Mouse (Mus musculus) layer of hippocampus, adult 11-12 months (tissue): ENCODE measurements at regions not wholly inside any gene's neighbourhood (a gene's known extent, or its start where the extent isn't known, plus 50 kb on each side); places are given as distances from the start of the nearest gene placed in this dataset.
A peak's percentile ranks its signal among the peaks of the same experiment; 100 is the strongest.

ENCODE experiments used
- DNase-seq: peaks from one replicate; pipeline ENCODE4 v3.0.0; 2022; ENCODE audit warnings: low spot score

GRCm38 (mm10) chr15:56820977-56821579 is 656.3 kb downstream of the Slc22a22 start:
- DNase-seq = no peak

- DNase-seq = no peak
Observed at GRCm38 (mm10) chr15:56820256-56820976, 657.0 kb downstream of the Slc22a22 start.

- DNase-seq = no peak
Observed at GRCm38 (mm10) chr15:56818158-56818690, 659.2 kb downstream of the Slc22a22 start.

GRCm38 (mm10) chr15:56817204-56818157 is 659.9 kb downstream of the Slc22a22 start:
- DNase-seq = no peak

GRCm38 (mm10) chr15:56813876-56814275 is 663.5 kb downstream of the Slc22a22 start:
- DNase-seq = no peak

- DNase-seq = no peak
Observed at GRCm38 (mm10) chr15:56810151-56810550, 667.3 kb downstream of the Slc22a22 start.

- DNase-seq = no peak
Observed at GRCm38 (mm10) chr15:56807611-56808010, 669.8 kb downstream of the Slc22a22 start.

- DNase-seq = no peak
Observed at GRCm38 (mm10) chr15:56801933-56802332, 675.5 kb downstream of the Slc22a22 start.

- no peak for DNase-seq
Observed at GRCm38 (mm10) chr15:56775431-56775830, 702.0 kb downstream of the Slc22a22 start.

GRCm38 (mm10) chr15:56774648-56775393 is 702.6 kb downstream of the Slc22a22 start:
- no peak for DNase-seq

GRCm38 (mm10) chr15:56766356-56766755 is 711.1 kb downstream of the Slc22a22 start:
- no peak for DNase-seq

GRCm38 (mm10) chr15:56764957-56765482 is 712.4 kb downstream of the Slc22a22 start:
- no peak for DNase-seq

- no peak for DNase-seq
Observed at GRCm38 (mm10) chr15:56764019-56764418, 713.4 kb downstream of the Slc22a22 start.

GRCm38 (mm10) chr15:56746698-56747097 is 730.7 kb downstream of the Slc22a22 start:
- DNase-seq = no peak

- peak; percentile 4 for DNase-seq
Observed at GRCm38 (mm10) chr15:56744915-56745314, 732.5 kb downstream of the Slc22a22 start.
